Mouse (Mus musculus): ENCODE data around the gene Cox10.

The Cox10 gene

GRCm38 (mm10) chr11:64045041-64045440 lies 34.2 kb downstream of the Cox10 start:
- DNase-seq (ENCODE audit: low spot score), result no peak

GRCm38 (mm10) chr11:64044024-64044423 lies 35.2 kb downstream of the Cox10 start:
- no peak for DNase-seq (ENCODE audit: low spot score)

- no peak for DNase-seq (ENCODE audit: low spot score)
Observed at GRCm38 (mm10) chr11:64041281-64041680, 38.0 kb downstream of the Cox10 start.

- no peak for DNase-seq (ENCODE audit: low spot score)
Observed at GRCm38 (mm10) chr11:64039600-64039999, 39.7 kb downstream of the Cox10 start.

- no peak for DNase-seq (ENCODE audit: low spot score)
Observed at GRCm38 (mm10) chr11:64037471-64038125, 41.7 kb downstream of the Cox10 start.

- DNase-seq (ENCODE audit: low spot score), result no peak
Observed at GRCm38 (mm10) chr11:64036306-64036705, 43.0 kb downstream of the Cox10 start.

- DNase-seq (ENCODE audit: low spot score), result no peak
Observed at GRCm38 (mm10) chr11:64035709-64036108, 43.6 kb downstream of the Cox10 start.

- no peak for DNase-seq (ENCODE audit: low spot score)
Observed at GRCm38 (mm10) chr11:64034686-64035085, 44.6 kb downstream of the Cox10 start.

GRCm38 (mm10) chr11:64027423-64027822 lies 51.8 kb downstream of the Cox10 start:
- DNase-seq (ENCODE audit: low spot score), result no peak

GRCm38 (mm10) chr11:64025843-64026242 lies 53.4 kb downstream of the Cox10 start:
- no peak for DNase-seq (ENCODE audit: low spot score)

GRCm38 (mm10) chr11:64024575-64024974 lies 54.7 kb downstream of the Cox10 start:
- no peak for DNase-seq (ENCODE audit: low spot score)

GRCm38 (mm10) chr11:64023380-64023981 lies 55.8 kb downstream of the Cox10 start:
- DNase-seq (ENCODE audit: low spot score), result no peak

- DNase-seq (ENCODE audit: low spot score), result no peak
Observed at GRCm38 (mm10) chr11:64022403-64023047, 56.7 kb downstream of the Cox10 start.

GRCm38 (mm10) chr11:64019235-64019634 lies 60.0 kb downstream of the Cox10 start:
- no peak for DNase-seq (ENCODE audit: low spot score)

- no peak for DNase-seq (ENCODE audit: low spot score)
Observed at GRCm38 (mm10) chr11:64018165-64018564, 61.1 kb downstream of the Cox10 start.

GRCm38 (mm10) chr11:64015309-64015708 lies 64.0 kb downstream of the Cox10 start:
- no peak for DNase-seq (ENCODE audit: low spot score)

- no peak for DNase-seq (ENCODE audit: low spot score)
Observed at GRCm38 (mm10) chr11:64010724-64011496, 68.4 kb downstream of the Cox10 start.

- DNase-seq (ENCODE audit: low spot score), result no peak
Observed at GRCm38 (mm10) chr11:64004152-64004551, 75.1 kb downstream of the Cox10 start.

GRCm38 (mm10) chr11:64003484-64003883 lies 75.8 kb downstream of the Cox10 start:
- no peak for DNase-seq (ENCODE audit: low spot score)

- DNase-seq (ENCODE audit: low spot score), result no peak
Observed at GRCm38 (mm10) chr11:64002629-64003028, 76.6 kb downstream of the Cox10 start.

- DNase-seq (ENCODE audit: low spot score), result no peak
Observed at GRCm38 (mm10) chr11:64001111-64001510, 78.2 kb downstream of the Cox10 start.

GRCm38 (mm10) chr11:64000200-64000794 lies 79.0 kb downstream of the Cox10 start:
- DNase-seq (ENCODE audit: low spot score), result no peak
